Mouse (Mus musculus): ENCODE results near the gene Bap1. TPM values are rescaled to one million over a fixed set of nuclear protein-coding genes. Genes with fewer than 3 reads are reported as not detected.

Bap1 gene
- polyA plus RNA-seq, 1 experiment from 2014 or later, result 106 TPM

- 94% methylated on average over 4 of the region's 4 CpGs for WGBS
- Histone ChIP-seq H3K27me3 (no peaks in the 10 kb centered on the region), H3K9me3 (no peaks in the 10 kb centered on the region), H3K9ac (replicated peaks) (no peak overlapping the region), H3K36me3 (peaks cover 82% of the 10 kb centered on the region), H3K4me1 (replicated peaks) (no peaks in the 10 kb centered on the region; the same call in 1 of the 2 replicates), H3K27ac (no peak overlapping the region), H3K4me3 (replicated peaks) (no peak overlapping the region), H3K4me2 (no peak overlapping the region)
- no peak for ATAC-seq (ENCODE audit: insufficient number of reproducible peaks, insufficient read depth, low FRiP score, low TSS enrichment, low read depth)
Measured at GRCm38 (mm10) chr14:31260374-31260773, 9.1 kb downstream of the Bap1 start.

- no peaks in the 10 kb centered on the region for H3K9me3 ChIP-seq
- 95% methylated on average over 9 of the region's 9 CpGs for WGBS
- H3K9ac ChIP-seq (replicated peaks), result no peak overlapping the region
- no peak overlapping the region for H3K4me2 ChIP-seq
- no peak overlapping the region for H3K27ac ChIP-seq
- no peaks in the 10 kb centered on the region; the same call in 1 of the 2 replicates for H3K4me1 ChIP-seq (replicated peaks)
- peaks cover 76% of the 10 kb centered on the region for H3K36me3 ChIP-seq
- ATAC-seq (ENCODE audit: insufficient number of reproducible peaks, insufficient read depth, low FRiP score, low TSS enrichment, low read depth), result no peak
- no peak overlapping the region for H3K4me3 ChIP-seq (replicated peaks)
- no peaks in the 10 kb centered on the region for H3K27me3 ChIP-seq
Measured at GRCm38 (mm10) chr14:31260932-31261331, 9.7 kb downstream of the Bap1 start.

- Histone ChIP-seq H3K4me3 (replicated peaks) (no peak overlapping the region), H3K36me3 (peaks cover 9% of the 10 kb centered on the region), H3K4me2 (no peak overlapping the region), H3K9ac (replicated peaks) (no peak overlapping the region), H3K27me3 (no peaks in the 10 kb centered on the region), H3K27ac (no peak overlapping the region), H3K4me1 (replicated peaks) (peaks cover 19% of the 10 kb centered on the region), H3K9me3 (no peaks in the 10 kb centered on the region)
- WGBS, result 90% methylated on average over 11 of the region's 11 CpGs
- ATAC-seq (ENCODE audit: insufficient number of reproducible peaks, insufficient read depth, low FRiP score, low TSS enrichment, low read depth), result no peak
Measured at GRCm38 (mm10) chr14:31267649-31268048, 16.4 kb downstream of the Bap1 start.

GRCm38 (mm10) chr14:31268301-31269001 lies 17.2 kb downstream of the Bap1 start:
- H3K27me3 ChIP-seq, result no peaks in the 10 kb centered on the region
- H3K4me2 ChIP-seq, result peak overlapping the region; percentile 59
- 69% methylated on average over 9 of the region's 9 CpGs for WGBS
- peaks cover 19% of the 10 kb centered on the region for H3K4me1 ChIP-seq (replicated peaks)
- no peaks in the 10 kb centered on the region for H3K9me3 ChIP-seq
- peak overlapping the region; percentile 66; the same call in 1 of the 2 replicates for H3K27ac ChIP-seq
- peak overlapping the region; percentile 42 for H3K4me3 ChIP-seq (replicated peaks)
- no peak for ATAC-seq (ENCODE audit: insufficient number of reproducible peaks, insufficient read depth, low FRiP score, low TSS enrichment, low read depth)
- peaks cover 1% of the 10 kb centered on the region; the same call in 1 of the 2 replicates for H3K36me3 ChIP-seq
- H3K9ac ChIP-seq (replicated peaks), result peak overlapping the region; percentile 53; the same call in 1 of the 2 replicates

GRCm38 (mm10) chr14:31269456-31270100 lies 18.3 kb downstream of the Bap1 start:
- whole genome bisulfite sequencing, result 14% methylated on average over 28 of the region's 28 CpGs
- H3K9me3 ChIP-seq, result no peaks in the 10 kb centered on the region
- H3K4me3 ChIP-seq (replicated peaks), result peak overlapping the region; percentile 42
- peak overlapping the region; percentile 53 for H3K9ac ChIP-seq (replicated peaks)
- H3K36me3 ChIP-seq, result no peaks in the 10 kb centered on the region
- peak overlapping the region; percentile 67 for H3K27ac ChIP-seq
- peaks cover 19% of the 10 kb centered on the region for H3K4me1 ChIP-seq (replicated peaks)
- peak overlapping the region; percentile 59 for H3K4me2 ChIP-seq
- ATAC-seq (ENCODE audit: insufficient number of reproducible peaks, insufficient read depth, low FRiP score, low TSS enrichment, low read depth), result peak; percentile 91
- H3K27me3 ChIP-seq, result no peaks in the 10 kb centered on the region

GRCm38 (mm10) chr14:31271121-31271520 lies 19.9 kb downstream of the Bap1 start:
- Histone ChIP-seq H3K9me3 (no peaks in the 10 kb centered on the region), H3K9ac (replicated peaks) (no peak overlapping the region), H3K4me2 (no peak overlapping the region), H3K4me1 (replicated peaks) (peaks cover 19% of the 10 kb centered on the region), H3K4me3 (replicated peaks) (no peak overlapping the region), H3K36me3 (no peaks in the 10 kb centered on the region), H3K27ac (no peak overlapping the region), H3K27me3 (no peaks in the 10 kb centered on the region)
- WGBS, result 90% methylated on average over 6 of the region's 6 CpGs
- ATAC-seq (ENCODE audit: insufficient number of reproducible peaks, insufficient read depth, low FRiP score, low TSS enrichment, low read depth), result no peak

GRCm38 (mm10) chr14:31272164-31272563 lies 20.9 kb downstream of the Bap1 start:
- H3K36me3 ChIP-seq, result no peaks in the 10 kb centered on the region
- no peak overlapping the region for H3K4me2 ChIP-seq
- H3K4me3 ChIP-seq (replicated peaks), result no peak overlapping the region
- H3K9me3 ChIP-seq, result no peaks in the 10 kb centered on the region
- no peak overlapping the region for H3K9ac ChIP-seq (replicated peaks)
- no peak overlapping the region for H3K27ac ChIP-seq
- no peaks in the 10 kb centered on the region for H3K27me3 ChIP-seq
- no peak for ATAC-seq (ENCODE audit: insufficient number of reproducible peaks, insufficient read depth, low FRiP score, low TSS enrichment, low read depth)
- 24% methylated on average over 7 of the region's 7 CpGs for WGBS
- peaks cover 19% of the 10 kb centered on the region for H3K4me1 ChIP-seq (replicated peaks)

- Histone ChIP-seq H3K4me1 (replicated peaks) (no peaks in the 10 kb centered on the region), H3K9ac (replicated peaks) (no peak overlapping the region), H3K4me3 (replicated peaks) (no peak overlapping the region), H3K36me3 (no peaks in the 10 kb centered on the region), H3K27me3 (no peaks in the 10 kb centered on the region; the same call in 1 of the 2 replicates), H3K27ac (no peak overlapping the region), H3K9me3 (no peaks in the 10 kb centered on the region), H3K4me2 (no peak overlapping the region)
- no peak for ATAC-seq (ENCODE audit: insufficient number of reproducible peaks, insufficient read depth, low FRiP score, low TSS enrichment, low read depth)
- WGBS, result 81% methylated on average over 8 of the region's 8 CpGs
Measured at GRCm38 (mm10) chr14:31285728-31286127, 34.5 kb downstream of the Bap1 start.

Other genes starting within 250 kb of the Bap1 start
- 322 and 342 TPM in 2 replicates for gene Spcs1, start 249.8 kb upstream of the Bap1 start, polyA plus RNA-seq (2016; fragmentation: Nextera tagmentation; extraction: Ambion mirVana)
- gene Pbrm1, start 232.3 kb upstream of the Bap1 start, polyA plus RNA-seq (2016; fragmentation: Nextera tagmentation; extraction: Ambion mirVana), result 183 and 189 TPM in 2 replicates
- 110 and 117 TPM in 2 replicates for gene Gnl3, start 232.3 kb upstream of the Bap1 start, polyA plus RNA-seq (2016; fragmentation: Nextera tagmentation; extraction: Ambion mirVana)
- gene Smim4, start 122.5 kb upstream of the Bap1 start, polyA plus RNA-seq (2016; fragmentation: Nextera tagmentation; extraction: Ambion mirVana), result 59.6 and 65.7 TPM in 2 replicates
- gene Nt5dc2, start 120.4 kb upstream of the Bap1 start, polyA plus RNA-seq (2016; fragmentation: Nextera tagmentation; extraction: Ambion mirVana), result 485 and 500 TPM in 2 replicates
- 14.9 and 18.0 TPM in 2 replicates for gene Stab1, start 82.8 kb upstream of the Bap1 start, polyA plus RNA-seq (2016; fragmentation: Nextera tagmentation; extraction: Ambion mirVana)
- 140 and 161 TPM in 2 replicates for gene Tnnc1, start 43.1 kb upstream of the Bap1 start, polyA plus RNA-seq (2016; fragmentation: Nextera tagmentation; extraction: Ambion mirVana)
- 507 and 522 TPM in 2 replicates for gene Nisch, start 34.5 kb upstream of the Bap1 start, polyA plus RNA-seq (2016; fragmentation: Nextera tagmentation; extraction: Ambion mirVana)
- 0.58 and 0.84 TPM in 2 replicates for gene Sema3g, start 33.6 kb upstream of the Bap1 start, polyA plus RNA-seq (2016; fragmentation: Nextera tagmentation; extraction: Ambion mirVana)
- 13.5 and 14.1 TPM in 2 replicates for gene Phf7, start 133 bp upstream of the Bap1 start, polyA plus RNA-seq (2016; fragmentation: Nextera tagmentation; extraction: Ambion mirVana)
- gene Dnah1, start 72.4 kb downstream of the Bap1 start, polyA plus RNA-seq (2016; fragmentation: Nextera tagmentation; extraction: Ambion mirVana), result 7.7 and 9.1 TPM in 2 replicates
- 38.9 and 41.0 TPM in 2 replicates for gene Capn7, start 85.2 kb downstream of the Bap1 start, polyA plus RNA-seq (2016; fragmentation: Nextera tagmentation; extraction: Ambion mirVana)
- gene Sh3bp5, start 184.6 kb downstream of the Bap1 start, polyA plus RNA-seq (2016; fragmentation: Nextera tagmentation; extraction: Ambion mirVana), result 41.9 and 47.4 TPM in 2 replicates
- gene Eaf1, start 242.9 kb downstream of the Bap1 start, polyA plus RNA-seq (2016; fragmentation: Nextera tagmentation; extraction: Ambion mirVana), result 29.4 and 30.1 TPM in 2 replicates
- gene Mettl6, start 243.6 kb downstream of the Bap1 start, polyA plus RNA-seq (2016; fragmentation: Nextera tagmentation; extraction: Ambion mirVana), result 85.1 and 89.2 TPM in 2 replicates

Measured in limb, embryonic 12.5 days (tissue).